Mouse (Mus musculus) intestine, embryonic 14.5 days (tissue): ENCODE measurements around the gene Hspb8. TPM values are rescaled to one million over a fixed set of nuclear protein-coding genes. Genes with fewer than 3 reads are reported as not detected.

Experiments used
- ATAC-seq: fragments of 200-750 bp; cut with Nextera tagmentation; replicated peaks from 2 replicates; pipeline ENCODE4 v1.8.0; 2017; ENCODE audit warnings: low read depth, moderate number of reproducible peaks, moderate TSS enrichment, moderate library complexity; ENCODE audit not compliant: low FRiP score, low TSS enrichment
- DNase-seq: peaks from one replicate; pipeline ENCODE4 v3.0.0-alpha.2; 2018; ENCODE audit warnings: low spot score
- H3K27ac ChIP-seq: fragments of 300-500 bp; sonication (generic); 2 replicates; pipeline ENCODE4 v1.5.1; 2014; ENCODE audit warnings: low read depth, mild to moderate bottlenecking, control low read depth
- H3K27me3 ChIP-seq: fragments of 300-500 bp; sonication (generic); replicated peaks from 2 replicates; pipeline ENCODE4 v1.6.1; 2014; ENCODE audit warnings: low read length, control low read depth; ENCODE audit not compliant: control insufficient read depth, insufficient read depth
- H3K36me3 ChIP-seq: fragments of 300-500 bp; sonication (generic); 2 replicates; pipeline ENCODE4 v1.6.1; 2014; ENCODE audit warnings: low read length, control low read depth; ENCODE audit not compliant: control insufficient read depth, insufficient read depth
- H3K4me1 ChIP-seq: fragments of 300-500 bp; sonication (generic); replicated peaks from 2 replicates; pipeline ENCODE4 v1.6.1; 2014; ENCODE audit warnings: low read length, control low read depth, mixed read lengths; ENCODE audit not compliant: control insufficient read depth, insufficient read depth
- H3K4me2 ChIP-seq: fragments of 300-500 bp; sonication (generic); 2 replicates; pipeline ENCODE4 v1.6.1; 2014; ENCODE audit warnings: low read length
- H3K4me3 ChIP-seq: fragments of 300-500 bp; sonication (generic); 2 replicates; pipeline ENCODE4 v1.5.1; 2014; ENCODE audit warnings: low read depth, low read length, control low read depth, mixed read lengths
- H3K9ac ChIP-seq: fragments of 300-500 bp; sonication (generic); 2 replicates; pipeline ENCODE4 v1.6.1; 2014; ENCODE audit warnings: mild to moderate bottlenecking, low read length
- H3K9me3 ChIP-seq: fragments of 300-500 bp; sonication (generic); 2 replicates; pipeline ENCODE4 v1.6.1; 2016; ENCODE audit warnings: low read length, control low read depth; ENCODE audit not compliant: control insufficient read depth
- WGBS: fragments of 180-500 bp; shearing (Covaris S2); extraction: QIAGEN DNeasy Blood & Tissue Kit; methylation state at CpG from one replicate; pipeline ENCODE4 v1.1.7; 2014; 5-methylcytosine and 5-hydroxymethylcytosine counted together
- polyA plus RNA-seq: library from polyadenylated mRNA; unstranded; fragments of >200 nt; fragmentation: Nextera tagmentation; extraction: Ambion mirVana; gene quantifications from 2 replicates; pipeline ENCODE4 v1.2.1, GENCODE M21; 2014

Gene Hspb8
- polyA plus RNA-seq, 1 experiment from 2014 or later, result 11.2 TPM

DNA sequence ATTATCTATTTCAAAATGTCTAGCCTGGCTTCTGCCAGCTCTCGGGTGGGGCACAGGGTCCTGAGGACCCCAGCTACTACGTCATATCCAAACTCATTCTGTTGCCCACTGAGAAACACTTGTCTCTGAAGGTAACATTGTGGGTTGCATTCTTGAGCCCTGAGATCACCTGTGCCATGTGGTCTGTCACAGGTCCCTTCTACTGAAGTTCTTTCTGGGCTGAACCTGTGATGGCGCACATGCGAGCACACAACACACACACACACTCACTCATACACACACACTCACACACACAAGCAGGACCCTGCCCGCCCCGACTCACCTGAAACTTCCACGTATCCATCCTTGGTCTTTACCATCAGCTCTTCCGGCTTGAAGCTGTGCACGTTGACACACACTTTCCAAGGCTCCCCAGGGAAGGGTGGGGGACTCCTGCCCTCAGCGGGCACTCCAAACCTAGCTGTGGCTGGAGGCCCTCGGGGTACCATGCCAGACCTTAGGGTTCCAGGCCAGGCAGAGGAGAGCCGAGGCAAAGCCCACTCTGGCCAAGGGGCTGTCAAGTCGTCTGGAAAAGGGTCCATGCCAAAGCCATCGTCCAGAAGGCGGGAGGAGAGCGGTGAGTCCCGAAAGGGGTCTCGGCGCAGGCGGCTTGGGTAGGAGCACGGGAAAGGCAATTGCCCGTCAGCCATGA, 728 bp downstream of the Hspb8 start:
- Histone ChIP-seq H3K4me1 (peaks cover 16% of the 10 kb centered on the region), H3K9me3 (no peaks in the 10 kb centered on the region), H3K36me3 (no peaks in the 10 kb centered on the region), H3K4me3 (peak overlapping the region; percentile 31), H3K9ac (peak overlapping the region; percentile 48), H3K27ac (peak overlapping the region; percentile 24; the same call in 1 of the 2 replicates), H3K27me3 (no peaks in the 10 kb centered on the region), H3K4me2 (peak overlapping the region; percentile 52)
- ATAC-seq (no peak), DNase-seq (no peak)
- 52% methylated on average over 22 of the region's 22 CpGs for WGBS

GRCm38 (mm10) chr5:116420759-116421225, 1.9 kb downstream of the Hspb8 start:
- Histone ChIP-seq H3K27me3 (no peaks in the 10 kb centered on the region), H3K4me2 (peak overlapping the region; percentile 38), H3K9ac (no peak overlapping the region; the same call in 1 of the 2 replicates), H3K27ac (peak overlapping the region; percentile 29; the same call in 1 of the 2 replicates), H3K4me3 (peak overlapping the region; percentile 13; the same call in 1 of the 2 replicates), H3K9me3 (no peaks in the 10 kb centered on the region), H3K4me1 (peaks cover 26% of the 10 kb centered on the region), H3K36me3 (no peaks in the 10 kb centered on the region)
- peak; percentile 63 for DNase-seq
- peak; percentile 61; the same call in 1 of the 2 replicates for ATAC-seq
- WGBS, result 16% methylated on average over 6 of the region's 6 CpGs

DNA sequence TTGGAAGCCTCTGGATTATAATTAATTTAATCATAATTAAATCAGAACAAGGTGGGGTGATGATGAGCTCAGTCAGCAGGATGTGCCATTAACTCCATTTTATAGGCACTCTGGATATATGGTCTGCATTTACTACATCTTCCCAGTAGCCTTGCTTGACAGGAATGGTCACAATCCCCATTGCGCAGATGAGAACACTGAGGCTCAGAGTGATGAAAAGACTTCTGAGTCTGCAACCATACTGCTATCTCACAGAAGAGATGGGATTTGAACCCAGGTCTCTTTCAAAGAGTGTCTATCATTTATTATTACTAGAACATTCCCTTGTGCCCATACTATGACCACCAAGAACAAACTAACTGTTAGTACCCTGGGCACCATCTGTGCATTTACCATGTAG, 2.5 kb downstream of the Hspb8 start:
- H3K4me1 ChIP-seq, result peaks cover 30% of the 10 kb centered on the region
- ATAC-seq, result no peak
- no peak overlapping the region for H3K9ac ChIP-seq
- peak overlapping the region; percentile 38 for H3K4me2 ChIP-seq
- no peaks in the 10 kb centered on the region for H3K27me3 ChIP-seq
- peak overlapping the region; percentile 29; the same call in 1 of the 2 replicates for H3K27ac ChIP-seq
- 97% methylated on average over 1 of the region's 1 CpGs for WGBS
- H3K36me3 ChIP-seq, result no peaks in the 10 kb centered on the region
- DNase-seq, result no peak
- peak overlapping the region; percentile 13; the same call in 1 of the 2 replicates for H3K4me3 ChIP-seq
- H3K9me3 ChIP-seq, result no peaks in the 10 kb centered on the region

DNA sequence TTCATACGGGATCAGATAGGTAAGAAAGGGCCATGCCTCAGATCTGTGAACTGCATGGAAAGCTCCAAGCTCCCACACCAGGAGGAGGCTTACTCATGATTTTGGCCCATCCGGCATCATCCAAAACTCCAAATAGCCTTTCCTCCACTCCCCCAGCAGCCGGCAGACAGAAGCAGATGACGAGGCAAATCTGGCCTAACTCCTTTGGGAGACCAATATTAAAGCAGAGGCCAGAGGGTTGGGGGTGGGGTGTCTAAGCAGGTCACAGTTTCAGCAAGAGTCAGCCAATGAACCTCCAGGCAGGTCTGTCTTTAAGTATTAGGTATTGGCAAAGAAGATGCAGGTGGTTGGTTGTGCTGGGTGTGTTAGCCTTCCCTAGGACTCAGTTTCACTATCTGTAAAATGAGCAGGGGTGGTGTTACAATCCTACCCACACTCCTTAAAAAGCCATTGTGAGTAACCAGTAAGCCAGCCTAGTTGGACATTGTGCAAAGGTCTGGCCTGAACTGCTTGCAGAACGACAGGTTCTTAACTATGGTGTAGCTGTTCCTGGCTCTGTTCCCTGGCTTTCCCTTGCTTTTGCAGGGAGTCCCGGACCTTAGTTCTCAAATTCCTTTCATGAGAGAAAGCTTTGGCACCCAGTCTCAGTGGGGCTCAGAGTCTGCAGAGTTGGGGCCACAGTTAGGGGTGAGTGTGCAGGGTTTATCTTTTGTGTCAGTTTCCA, 3.2 kb downstream of the Hspb8 start:
- Histone ChIP-seq H3K4me1 (peaks cover 30% of the 10 kb centered on the region), H3K27ac (no peak overlapping the region), H3K4me3 (no peak overlapping the region), H3K9me3 (no peaks in the 10 kb centered on the region), H3K27me3 (no peaks in the 10 kb centered on the region), H3K9ac (no peak overlapping the region), H3K4me2 (peak overlapping the region; percentile 38; the same call in 1 of the 2 replicates), H3K36me3 (no peaks in the 10 kb centered on the region; the same call in 1 of the 2 replicates)
- no peak for DNase-seq
- no peak for ATAC-seq
- 69% methylated on average over 6 of the region's 6 CpGs for WGBS

GRCm38 (mm10) chr5:116416208-116416607, 6.5 kb downstream of the Hspb8 start:
- peaks cover 19% of the 10 kb centered on the region; the same call in 1 of the 2 replicates for H3K4me1 ChIP-seq
- no peak overlapping the region for H3K9ac ChIP-seq
- WGBS, result 16% methylated on average over 5 of the region's 5 CpGs
- DNase-seq, result no peak
- no peaks in the 10 kb centered on the region; the same call in 1 of the 2 replicates for H3K36me3 ChIP-seq
- no peak overlapping the region for H3K4me3 ChIP-seq
- ATAC-seq, result no peak
- H3K27ac ChIP-seq, result 0 out of 2 replicates have a peak overlapping the region, but pooled peaks have one; percentile 14
- H3K4me2 ChIP-seq, result no peak overlapping the region
- no peaks in the 10 kb centered on the region for H3K9me3 ChIP-seq
- H3K27me3 ChIP-seq, result no peaks in the 10 kb centered on the region

DNA sequence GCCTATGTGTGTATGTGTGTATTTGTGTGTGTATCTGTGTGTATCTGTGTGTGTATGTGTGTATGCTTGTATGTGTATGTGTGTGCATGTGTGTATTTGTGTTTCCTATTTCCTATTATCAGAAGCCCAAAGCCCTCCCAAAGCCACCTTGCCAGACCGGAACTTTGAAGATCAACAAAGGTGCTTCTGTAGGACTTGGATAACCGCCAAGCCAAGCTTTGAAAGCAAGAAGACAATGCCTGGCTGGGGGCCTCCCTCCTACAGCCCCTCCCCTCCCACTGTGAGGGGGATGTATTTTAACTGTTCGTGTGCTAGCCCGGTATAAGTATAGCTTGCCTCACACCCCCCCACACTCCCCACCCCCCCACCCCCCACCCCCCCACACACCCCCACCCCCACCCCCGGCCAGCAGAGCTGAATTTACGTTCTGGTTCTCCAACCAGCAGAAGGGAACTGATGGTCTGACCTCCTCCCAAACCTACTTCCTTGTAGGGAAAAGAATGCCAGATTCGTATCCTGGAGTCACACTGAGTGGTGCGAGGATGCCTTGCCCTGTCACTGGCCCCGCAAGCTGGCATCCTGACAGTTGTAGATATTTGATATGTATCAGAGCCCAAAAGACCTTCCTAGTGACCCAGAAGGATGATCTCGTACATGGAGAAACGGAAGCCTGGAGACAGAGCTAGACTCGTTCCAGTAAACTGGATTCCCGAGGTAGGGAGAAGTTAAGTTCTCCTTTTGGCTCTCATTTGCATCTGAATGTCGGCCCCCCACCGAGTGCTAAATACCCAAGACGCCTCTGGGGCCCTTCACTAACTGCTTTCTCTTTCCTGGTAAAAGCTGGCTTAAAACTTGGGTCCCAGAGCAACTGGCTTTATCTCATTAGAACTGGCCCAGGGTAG, 12.7 kb downstream of the Hspb8 start:
- H3K4me2 ChIP-seq, result no peak overlapping the region
- ATAC-seq (no peak), DNase-seq (no peak)
- H3K9me3 ChIP-seq, result no peaks in the 10 kb centered on the region
- H3K27ac ChIP-seq, result no peak overlapping the region
- peaks cover 22% of the 10 kb centered on the region for H3K4me1 ChIP-seq
- no peaks in the 10 kb centered on the region; the same call in 1 of the 2 replicates for H3K36me3 ChIP-seq
- no peak overlapping the region for H3K4me3 ChIP-seq
- WGBS, result 7% methylated on average over 15 of the region's 16 CpGs
- no peaks in the 10 kb centered on the region for H3K27me3 ChIP-seq
- H3K9ac ChIP-seq, result no peak overlapping the region

GRCm38 (mm10) chr5:116408965-116409364, 13.7 kb downstream of the Hspb8 start:
- DNase-seq, result no peak
- Histone ChIP-seq H3K27ac (no peak overlapping the region), H3K9me3 (no peaks in the 10 kb centered on the region), H3K9ac (no peak overlapping the region), H3K4me1 (peaks cover 22% of the 10 kb centered on the region), H3K27me3 (no peaks in the 10 kb centered on the region), H3K36me3 (no peaks in the 10 kb centered on the region), H3K4me2 (no peak overlapping the region), H3K4me3 (no peak overlapping the region)
- no peak for ATAC-seq
- WGBS, result 71% methylated on average over 9 of the region's 9 CpGs

GRCm38 (mm10) chr5:116407936-116408335, 14.7 kb downstream of the Hspb8 start:
- Histone ChIP-seq H3K9me3 (no peaks in the 10 kb centered on the region), H3K27ac (peak overlapping the region; percentile 47; the same call in 1 of the 2 replicates), H3K4me1 (peaks cover 22% of the 10 kb centered on the region), H3K27me3 (no peaks in the 10 kb centered on the region), H3K9ac (no peak overlapping the region), H3K36me3 (no peaks in the 10 kb centered on the region), H3K4me2 (no peak overlapping the region), H3K4me3 (no peak overlapping the region)
- 19% methylated on average over 6 of the region's 6 CpGs for WGBS
- no peak for ATAC-seq
- no peak for DNase-seq
